Mouse (Mus musculus) C2C12 (cell line): ENCODE results near the gene Ptpn22.

Experiments used
- CTCF ChIP-seq: IDR thresholded peaks from one replicate; pipeline ENCODE4 v1.5.1; 2011; ENCODE audit not compliant: control insufficient read depth, insufficient read depth, insufficient read length
- MYOD1 ChIP-seq: IDR thresholded peaks from one replicate; pipeline ENCODE4 v1.6.1; 2011; ENCODE audit warnings: low read depth; ENCODE audit not compliant: control insufficient read depth, insufficient read length
- MYOG ChIP-seq: IDR thresholded peaks from one replicate; pipeline ENCODE4 v1.6.1; 2011; ENCODE audit not compliant: control insufficient read depth, insufficient read length; ENCODE audit errors: extremely low read depth

DNA sequence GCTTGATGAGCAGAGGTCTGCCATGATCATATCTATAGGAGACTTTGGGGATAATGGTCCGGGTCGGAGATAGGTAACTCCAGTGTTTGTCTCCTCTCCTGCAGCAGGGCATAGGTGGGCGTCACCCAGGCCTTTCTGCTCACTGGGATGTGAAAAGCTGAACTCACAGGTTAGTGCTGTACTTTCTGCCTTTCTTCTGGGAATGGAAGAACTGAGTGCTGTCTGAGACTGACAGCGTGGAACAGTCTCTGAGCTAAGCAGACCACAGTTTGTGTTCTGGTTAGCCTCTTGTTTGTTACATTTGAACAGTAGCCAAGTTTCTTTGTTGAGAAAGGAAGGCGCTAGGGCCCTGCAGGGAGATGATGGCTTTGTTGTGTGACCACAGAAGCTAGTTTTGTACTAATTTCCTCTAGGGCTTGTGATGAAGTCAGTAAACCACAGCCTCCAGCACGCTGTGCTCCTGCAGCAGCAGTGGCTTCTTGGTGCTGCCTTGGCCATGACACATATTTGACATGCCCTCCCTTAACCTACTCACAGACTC is 326 bp downstream of the Ptpn22 start:
- no peak for TF ChIP-seq CTCF
- no peak for TF ChIP-seq MYOD1
- TF ChIP-seq MYOG, result no peak
